Mouse (Mus musculus): Measurements from ENCODE around the gene Zfp462.

The Zfp462 gene

GRCm38 (mm10) chr4:54995258-54995657 lies 50.4 kb downstream of the Zfp462 start:
- in situ Hi-C loops (cut with MboI, MseI) = no loop called here

GRCm38 (mm10) chr4:54996064-54996463 lies 51.2 kb downstream of the Zfp462 start:
- in situ Hi-C loops (cut with MboI, MseI) = no loop called here

DNA sequence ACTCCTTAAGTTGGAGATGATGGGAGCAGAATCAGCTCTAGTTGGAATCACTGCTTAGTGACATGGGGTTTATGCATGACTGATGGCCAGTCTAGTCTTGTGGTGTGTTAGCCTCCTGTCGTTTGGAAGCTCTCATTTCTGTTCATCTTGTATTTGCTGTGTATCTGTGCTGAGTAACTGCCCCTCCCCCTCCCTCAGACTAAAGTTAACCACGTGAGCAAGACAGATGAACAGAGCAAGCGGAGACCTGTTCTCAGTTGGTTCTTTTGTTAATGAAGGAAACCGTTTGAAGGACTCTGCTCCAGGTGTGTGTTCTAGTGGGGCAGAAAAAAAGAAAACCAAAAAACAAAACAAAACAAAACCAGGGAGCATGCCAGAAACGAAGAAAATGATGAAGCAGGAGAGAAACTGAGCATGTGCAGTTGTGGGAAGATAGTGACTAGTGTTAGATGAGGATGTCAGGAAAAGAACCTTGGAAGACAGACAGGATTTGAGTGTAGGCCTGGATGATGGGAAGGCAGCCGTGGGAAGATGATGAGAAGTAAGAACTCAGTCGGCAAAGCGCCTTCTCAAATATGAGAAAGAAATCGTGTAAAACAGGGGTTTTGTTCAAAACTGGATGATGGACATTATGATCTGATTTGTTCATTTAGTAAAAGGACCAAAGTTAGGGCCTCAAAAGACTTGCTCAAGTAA lies 53.4 kb downstream of the Zfp462 start:
- in situ Hi-C loops (cut with MboI, MseI) = no loop called here

DNA sequence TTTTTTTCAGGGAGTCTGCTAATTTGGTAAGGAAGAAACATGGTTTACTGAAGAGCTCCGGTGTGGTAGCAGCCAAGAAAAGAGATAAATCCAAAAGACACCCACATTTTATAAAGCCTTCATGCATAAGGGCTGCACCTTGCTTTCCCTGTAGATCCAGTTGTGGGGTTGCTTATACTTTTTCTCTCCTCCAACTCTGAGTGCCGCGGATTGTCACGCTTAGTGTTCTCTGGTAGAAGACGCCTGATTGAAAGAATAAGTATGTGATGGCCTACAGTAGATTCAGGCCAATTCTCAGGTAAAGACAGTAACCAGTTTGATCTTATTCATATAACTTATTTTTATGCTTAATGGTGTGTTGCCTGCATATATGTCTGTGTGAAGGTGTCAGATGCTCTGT lies 54.7 kb downstream of the Zfp462 start:
- in situ Hi-C loops (cut with MboI, MseI) = no loop called here

DNA sequence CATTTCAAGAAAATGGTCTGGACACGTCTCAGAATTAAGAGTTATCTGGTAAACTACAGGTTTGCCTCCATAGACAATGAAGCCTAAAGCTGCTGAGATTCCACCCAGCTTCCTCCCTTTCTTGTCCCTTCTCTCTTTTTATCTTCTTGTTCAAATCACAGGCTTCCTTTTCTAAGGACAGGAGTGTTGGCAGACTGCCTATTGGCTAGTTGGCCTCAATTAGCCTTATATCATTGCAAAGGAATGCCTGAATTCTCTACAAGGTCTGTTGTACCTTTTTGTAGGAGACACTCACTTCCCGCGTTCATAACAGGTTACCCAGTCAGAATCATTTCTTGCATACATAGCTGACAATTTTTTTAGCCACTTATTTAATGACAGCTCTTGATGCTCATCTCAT lies 56.5 kb downstream of the Zfp462 start:
- in situ Hi-C loops (cut with MboI, MseI) = no loop called here

- in situ Hi-C loops (cut with MboI, MseI) = no loop called here
Observed at GRCm38 (mm10) chr4:55003128-55003527, 58.3 kb downstream of the Zfp462 start.

DNA sequence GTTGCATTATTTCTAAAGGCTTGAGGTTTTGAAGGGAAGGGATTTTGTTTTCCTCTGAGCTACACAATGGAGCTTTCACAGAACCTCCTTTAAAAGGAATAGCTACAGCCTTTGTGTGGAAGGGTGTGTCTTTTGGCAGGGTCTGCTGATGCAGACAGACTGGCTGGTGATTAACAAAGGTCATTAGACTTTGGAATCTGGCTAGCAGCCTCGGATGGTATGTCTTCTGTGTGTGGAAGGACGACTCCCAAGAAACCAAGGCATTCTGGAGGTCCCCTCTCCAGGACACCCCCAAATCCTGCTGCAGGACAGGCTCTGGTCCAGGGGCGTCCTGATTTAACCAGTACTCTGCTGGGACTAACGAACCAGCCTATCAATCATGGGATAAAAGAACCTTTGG lies 60.2 kb downstream of the Zfp462 start:
- in situ Hi-C loops (cut with MboI, MseI) = no loop called here

DNA sequence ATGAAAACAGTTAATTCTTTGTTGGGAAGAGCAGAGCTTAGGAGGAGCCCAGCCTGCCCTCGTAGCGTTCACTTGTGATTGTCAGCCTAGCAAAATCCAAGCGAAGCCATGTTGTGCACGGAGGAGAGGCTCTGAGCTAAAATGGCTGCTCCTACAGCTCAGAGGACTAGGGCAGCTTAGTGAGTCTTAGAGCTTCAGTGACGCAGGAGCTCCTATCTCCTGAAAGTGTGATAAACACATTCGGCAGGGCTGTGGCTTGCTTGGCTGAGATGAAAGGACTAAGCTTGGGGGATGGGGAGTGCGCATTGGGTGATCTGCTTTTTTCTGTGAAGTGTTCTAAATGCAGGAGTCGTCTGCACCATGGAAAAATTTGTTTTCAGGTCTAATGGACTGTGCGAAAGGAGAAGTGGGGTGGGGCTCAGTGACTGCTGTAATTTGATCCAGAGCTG lies 60.7 kb downstream of the Zfp462 start:
- in situ Hi-C loops (cut with MboI, MseI) = no loop called here

DNA sequence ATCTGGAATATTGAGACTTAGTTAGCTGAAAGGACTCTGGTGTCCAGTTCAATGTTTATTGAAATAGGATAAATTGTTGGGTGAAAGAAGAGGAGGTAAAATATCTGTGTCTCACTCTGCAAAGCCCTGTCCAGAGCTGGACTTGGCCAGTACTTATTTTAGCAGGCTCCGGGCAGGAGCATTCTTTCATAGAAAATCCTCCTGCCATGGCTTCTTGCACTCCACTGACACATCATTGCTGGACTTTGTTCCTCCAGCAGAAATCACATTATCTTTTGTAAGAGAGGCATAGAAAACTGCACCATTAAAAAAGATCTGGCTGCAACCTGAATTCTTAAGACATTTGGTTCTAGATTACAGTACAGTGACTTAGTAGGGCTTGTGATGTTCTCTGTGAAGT lies 61.2 kb downstream of the Zfp462 start:
- in situ Hi-C loops (cut with MboI, MseI) = no loop called here

DNA sequence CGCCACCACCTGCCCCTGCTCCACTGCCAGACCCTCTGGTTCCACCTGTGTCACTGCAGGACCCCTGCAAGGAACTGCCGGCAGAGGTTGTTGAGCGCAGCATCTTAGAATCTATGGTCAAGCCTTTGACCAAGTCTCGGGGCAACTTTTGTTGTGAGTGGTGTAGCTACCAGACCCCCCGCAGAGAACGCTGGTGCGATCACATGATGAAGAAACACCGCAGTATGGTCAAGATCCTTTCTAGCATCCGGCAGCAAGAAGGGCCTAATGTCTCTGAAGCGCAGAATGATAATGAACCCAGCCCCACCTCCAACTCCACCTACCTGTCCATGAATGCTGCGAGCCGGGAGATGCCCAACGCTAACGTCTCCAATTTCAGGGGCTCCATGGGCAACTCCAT lies 63.8 kb downstream of the Zfp462 start:
- in situ Hi-C loops (cut with MboI, MseI) = no loop called here

DNA sequence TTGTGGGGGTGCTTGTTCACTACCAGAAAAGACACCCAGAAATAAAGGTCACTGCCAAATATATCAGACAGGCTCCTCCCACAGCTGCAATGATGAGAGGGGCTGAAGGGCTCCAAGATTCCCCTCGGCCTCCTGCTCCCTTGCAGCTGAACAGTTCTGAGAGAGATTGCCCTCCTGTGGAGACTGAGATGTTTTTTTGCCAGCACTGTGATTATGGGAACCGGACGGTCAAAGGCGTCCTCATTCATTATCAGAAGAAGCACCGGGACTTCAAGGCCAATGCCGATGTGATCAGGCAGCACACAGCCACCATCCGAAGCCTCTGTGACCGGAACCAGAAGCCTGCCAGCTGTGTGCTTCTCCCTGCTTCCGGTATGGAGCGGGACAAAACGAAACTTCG lies 66.5 kb downstream of the Zfp462 start:
- in situ Hi-C loops (cut with MboI, MseI) = no loop called here

DNA sequence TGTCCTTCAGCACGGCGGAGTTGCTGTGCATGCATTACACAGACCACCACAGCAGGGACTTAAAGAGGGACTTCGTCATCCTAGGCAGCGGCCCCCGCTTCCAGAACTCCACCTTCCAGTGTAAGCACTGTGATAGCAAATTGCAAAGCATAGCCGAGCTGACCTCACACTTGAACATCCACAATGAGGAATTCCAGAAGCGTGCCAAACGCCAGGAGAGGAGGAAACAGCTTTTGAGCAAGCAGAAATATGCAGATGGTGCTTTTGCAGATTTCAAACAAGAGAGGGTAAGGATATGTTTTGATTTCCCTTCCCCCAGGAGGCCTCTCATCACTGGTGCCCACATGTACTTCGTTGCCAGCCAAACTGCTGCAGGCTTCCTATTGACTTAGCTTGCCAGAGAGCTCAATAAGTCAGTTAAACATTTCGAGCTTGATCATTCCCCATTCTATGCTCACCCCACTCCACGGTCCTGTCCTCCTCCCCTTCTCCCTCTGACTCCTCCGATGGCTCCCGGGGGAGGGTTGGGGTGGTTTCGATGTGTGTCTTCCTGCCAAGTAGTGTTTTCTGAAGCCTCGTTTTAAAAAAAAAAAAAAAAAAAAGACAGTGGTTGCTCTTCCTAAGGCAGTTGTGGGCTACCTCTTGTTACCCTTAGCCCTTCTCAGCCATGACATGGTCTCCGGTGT lies 68.9 kb downstream of the Zfp462 start:
- in situ Hi-C loops (cut with MboI, MseI) = no loop called here

- in situ Hi-C loops (cut with MboI, MseI) = no loop called here
Observed at GRCm38 (mm10) chr4:55014731-55015463, 70.0 kb downstream of the Zfp462 start.

GRCm38 (mm10) chr4:55015517-55015916 lies 70.7 kb downstream of the Zfp462 start:
- in situ Hi-C loops (cut with MboI, MseI) = no loop called here

GRCm38 (mm10) chr4:55026109-55026646 lies 81.3 kb downstream of the Zfp462 start:
- in situ Hi-C loops (cut with MboI, MseI) = no loop called here

- in situ Hi-C loops (cut with MboI, MseI) = no loop called here
Observed at GRCm38 (mm10) chr4:55030401-55030800, 85.6 kb downstream of the Zfp462 start.

DNA sequence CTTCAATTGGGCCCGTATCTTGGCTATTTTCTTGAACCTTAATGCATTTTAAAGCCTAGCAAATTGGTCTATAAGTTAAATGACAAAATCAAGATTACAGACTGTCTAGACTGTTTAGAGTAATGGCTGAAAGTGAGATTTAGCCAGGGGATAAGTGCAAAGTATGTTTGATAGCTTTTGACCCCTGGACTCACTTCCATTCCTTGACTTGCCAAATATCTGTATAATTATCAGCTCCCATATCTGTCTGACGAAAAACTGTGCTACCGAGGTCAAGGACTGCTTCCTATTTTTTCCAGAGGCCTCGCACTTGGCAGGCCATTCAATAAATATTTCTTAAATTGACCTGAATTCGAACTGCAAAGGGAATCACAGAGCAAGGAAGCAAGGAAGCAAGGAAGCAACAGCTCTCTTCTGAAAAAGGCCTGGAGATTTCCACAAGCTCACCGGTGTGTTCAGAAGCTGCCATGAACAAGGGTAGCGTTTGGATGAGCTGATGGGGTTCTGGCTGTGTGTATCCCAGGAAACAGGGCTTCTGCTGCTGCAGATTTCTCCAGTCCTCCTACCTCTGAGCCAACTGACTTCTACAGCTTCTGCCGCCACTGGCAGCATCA lies 87.6 kb downstream of the Zfp462 start:
- in situ Hi-C loops (cut with MboI, MseI) = no loop called here

GRCm38 (mm10) chr4:55033452-55033851 lies 88.6 kb downstream of the Zfp462 start:
- in situ Hi-C loops (cut with MboI, MseI) = no loop called here

GRCm38 (mm10) chr4:55038139-55038538 lies 93.3 kb downstream of the Zfp462 start:
- in situ Hi-C loops (cut with MboI, MseI) = no loop called here

DNA sequence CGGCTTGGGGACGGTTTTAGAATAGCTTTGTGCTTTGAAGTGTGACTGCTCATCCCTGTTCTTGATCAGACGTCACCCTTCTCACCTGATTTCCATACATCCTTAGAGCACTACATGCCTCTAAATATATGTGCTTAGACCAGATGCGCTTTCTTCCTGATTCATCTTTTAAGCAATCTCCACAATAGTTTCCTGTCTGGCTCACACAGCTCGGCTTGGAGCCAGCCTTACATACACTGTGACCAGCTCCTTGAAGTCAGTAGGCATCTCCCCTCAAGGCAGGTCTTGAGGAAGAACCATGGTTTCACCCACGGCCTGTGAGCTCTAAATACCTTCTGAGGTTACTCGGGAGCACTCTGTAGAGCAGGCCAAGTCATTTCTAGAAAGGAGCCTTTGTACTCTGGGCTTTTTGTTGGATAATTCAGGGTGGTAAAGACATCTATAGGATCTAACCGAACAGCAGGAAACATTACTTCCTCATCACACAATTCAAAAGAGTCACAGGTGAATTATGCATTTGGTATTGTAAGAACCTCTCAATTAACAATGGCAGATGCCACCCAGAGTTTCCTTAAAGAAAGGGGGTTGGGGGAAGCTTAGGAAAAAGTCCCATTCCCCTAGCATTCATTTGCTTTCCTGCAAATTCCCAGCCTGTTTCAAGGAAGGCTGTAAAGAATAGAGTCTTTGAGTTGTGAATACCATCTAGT lies 95.6 kb downstream of the Zfp462 start:
- in situ Hi-C loops (cut with MboI, MseI) = no loop called here

DNA sequence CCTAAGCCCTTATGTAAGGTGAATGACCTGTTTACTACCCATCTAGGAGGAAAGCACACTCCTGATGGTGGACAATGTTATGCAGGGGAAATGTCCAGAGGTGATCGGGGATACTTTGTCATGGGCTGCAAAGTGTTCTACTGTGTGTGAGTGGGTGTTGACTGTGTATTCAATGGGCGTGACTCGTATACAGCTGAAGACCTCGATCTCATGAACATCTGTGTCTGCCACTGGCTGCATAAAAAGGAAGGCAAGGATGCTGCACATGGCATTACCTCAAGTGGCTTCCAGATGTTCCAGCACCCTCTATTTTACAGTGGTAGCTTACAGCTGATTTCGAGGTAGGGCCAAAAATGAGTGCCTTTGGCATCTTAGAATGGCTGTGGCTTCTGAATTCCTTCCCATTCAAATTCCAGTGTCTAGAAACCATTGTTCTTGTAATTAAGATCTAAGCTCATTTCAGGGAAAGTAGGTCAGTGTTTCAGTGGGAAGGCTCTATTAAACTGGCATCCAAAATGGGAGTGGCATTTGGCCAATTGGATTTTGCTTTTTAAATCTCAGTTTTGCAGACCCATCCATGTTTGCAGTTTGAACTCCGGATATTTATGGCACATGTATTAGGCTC lies 96.4 kb downstream of the Zfp462 start:
- in situ Hi-C loops (cut with MboI, MseI) = no loop called here
